Mouse (Mus musculus) heart, adult 2 months (tissue): ENCODE data around the gene Gart.
"Not testable (repeated sequence)": the region's sequence is repeated elsewhere in the genome, so short reads cannot be mapped to it uniquely, and the experiment has no call there.

Experiments used
- CTCF ChIP-seq: fragments of 200-600 bp; IDR thresholded peaks from 2 replicates; pipeline ENCODE4 v1.8.1; 2022; ENCODE audit warnings: antibody characterized with exemption, mild to moderate bottlenecking, moderate library complexity
- POLR2A ChIP-seq: fragments of 200-500 bp; IDR thresholded peaks from 2 replicates; pipeline ENCODE4 v1.6.1; 2011; ENCODE audit warnings: mild to moderate bottlenecking, low read depth, low read length, control low read depth; ENCODE audit not compliant: insufficient read depth

- not testable (repeated sequence) for TF ChIP-seq CTCF, POLR2A
Measured at GRCm38 (mm10) chr16:91645420-91645819, 1.3 kb downstream of the Gart start.
